Mouse (Mus musculus) heart, postnatal 4 days (tissue): ENCODE data around the gene Tspan1. TPM values are rescaled to one million over a fixed set of nuclear protein-coding genes. Genes with fewer than 3 reads are reported as not detected.
A peak's percentile ranks its signal among the peaks of the same experiment; 100 is the strongest.

Experiments used
- DNase-seq: peaks from one replicate; pipeline ENCODE4 v3.0.0; 2021
- total RNA-seq, 2 experiments: library from RNA; stranded (reverse); gene quantifications; 2 replicates each; pipeline ENCODE4 v1.2.3; 2021

Tspan1 gene
- total RNA-seq, 2 experiments from 2014 or later = not detected

DNA sequence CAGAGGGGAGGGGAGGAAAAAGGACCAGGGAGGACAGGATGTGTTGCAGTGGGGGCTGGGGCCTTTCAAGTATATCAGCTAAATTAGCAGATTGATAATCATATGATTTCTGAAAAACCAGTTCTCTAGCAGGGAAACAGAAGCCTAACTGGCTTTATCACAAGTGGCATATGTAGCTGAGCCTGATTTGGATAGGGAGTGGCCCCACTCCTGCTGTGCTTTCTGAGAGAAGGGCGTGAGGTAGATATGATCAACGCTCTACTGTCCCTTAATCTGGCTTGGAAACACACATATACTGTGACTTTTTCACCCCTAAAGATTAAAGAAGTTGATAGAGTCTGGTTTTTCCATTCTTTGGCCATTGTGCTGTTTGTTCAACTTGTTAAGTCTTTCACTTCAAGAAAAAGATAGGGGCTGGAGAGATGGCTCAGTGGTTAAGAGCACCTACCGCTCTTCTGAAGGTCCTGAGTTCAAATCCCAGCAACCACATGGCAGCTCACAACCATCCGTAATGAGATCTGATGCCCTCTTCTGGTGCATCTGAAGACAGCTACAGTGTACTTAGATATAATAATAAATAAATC, 41.5 kb downstream of the Tspan1 start:
- no peak for DNase-seq

DNA sequence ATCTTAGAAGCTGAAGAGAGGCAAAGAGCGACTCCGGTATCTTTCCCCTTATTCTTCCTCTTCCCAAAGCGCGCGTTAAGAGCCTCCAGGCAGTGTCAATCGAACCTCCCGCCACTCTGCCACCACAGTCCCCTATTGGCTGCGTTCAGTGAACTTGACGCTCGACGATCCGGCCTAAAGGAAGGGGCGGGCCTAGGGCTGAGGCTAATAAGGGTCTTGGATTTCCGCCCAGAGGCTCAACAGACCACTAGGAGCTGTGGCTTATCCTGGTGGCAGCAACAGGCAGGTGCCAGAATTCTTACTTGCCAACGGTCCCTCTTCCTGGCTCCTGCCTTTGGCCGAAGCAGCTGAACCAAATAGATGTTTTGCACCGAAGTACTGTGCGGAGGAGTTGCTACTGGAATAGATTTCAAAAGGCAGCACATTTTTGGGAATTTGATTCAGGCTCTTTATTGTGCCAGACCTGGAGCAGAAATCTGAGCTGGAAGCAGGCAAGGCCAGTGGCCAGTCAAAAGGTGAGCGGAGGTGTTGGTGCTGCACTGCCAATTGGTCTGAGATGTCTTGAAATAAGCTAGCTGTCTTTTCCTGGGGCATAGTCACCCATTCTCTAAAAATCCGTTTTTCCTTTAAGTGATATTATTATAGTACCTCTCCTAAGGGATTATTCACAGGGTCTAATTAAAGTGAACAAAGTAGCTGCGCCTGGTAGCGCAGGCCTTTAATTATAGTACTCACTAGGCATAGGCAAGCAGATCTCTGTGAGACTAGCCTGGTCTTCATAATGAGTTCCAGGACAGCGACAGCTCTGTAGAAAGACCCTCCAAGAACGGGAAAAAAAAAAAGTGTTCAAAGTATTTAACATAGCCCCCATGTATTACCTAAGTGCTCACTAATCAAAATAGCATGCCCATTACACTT, 43.5 kb downstream of the Tspan1 start, which contains the start of the genes Rad54l and Pomgnt1:
Rad54l (minus strand) TSS at position 89 of the 918 bp plus-strand sequence.
Pomgnt1 (plus strand) TSS at position 239 of the 918 bp plus-strand sequence.
- peak; percentile 90 for DNase-seq

DNA sequence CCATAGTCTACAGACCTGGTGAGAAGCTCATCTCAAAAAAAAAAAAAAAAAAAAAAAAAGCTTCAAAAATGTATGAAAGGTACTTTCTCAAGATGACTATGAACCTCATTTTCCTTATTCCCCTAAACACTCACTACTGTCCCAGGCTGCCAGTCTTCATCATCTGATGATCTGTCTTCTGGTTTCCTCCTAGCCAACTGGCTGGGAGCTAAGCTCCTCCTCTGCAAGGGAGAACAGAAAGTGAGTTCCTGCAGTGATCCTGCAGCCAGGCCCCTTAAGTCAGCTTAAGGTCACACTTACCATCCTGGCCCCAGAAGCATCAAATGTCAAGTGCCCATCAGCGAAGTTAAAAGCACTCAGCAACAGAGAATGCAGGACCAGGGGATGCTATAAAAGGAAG, 44.6 kb downstream of the Tspan1 start:
- no peak for DNase-seq

Other genes starting within 250 kb of the Tspan1 start
- not detected for gene Dmbx1, start 227.7 kb downstream of the Tspan1 start, total RNA-seq
- 1 to 10 TPM; 1.3 to 1.6 TPM for gene Faah, start 149.7 kb downstream of the Tspan1 start, total RNA-seq
- 10 to 100 TPM; 27.0 to 28.6 TPM for gene Nsun4, start 113.7 kb downstream of the Tspan1 start, total RNA-seq
- gene Uqcrh, start 92.5 kb downstream of the Tspan1 start, total RNA-seq = 1,000 to 10,000 TPM; 1,575 to 1,686 TPM
- gene Lrrc41, start 92.3 kb downstream of the Tspan1 start, total RNA-seq = 10 to 100 TPM; 40.6 to 41.5 TPM
- gene Rad54l, start 43.9 kb downstream of the Tspan1 start, total RNA-seq = 10 to 100 TPM; 10.4 to 10.6 TPM
- gene Pomgnt1, start 43.8 kb downstream of the Tspan1 start, total RNA-seq = 10 to 100 TPM; 83.3 to 84.7 TPM
- gene Lurap1, start 16.3 kb downstream of the Tspan1 start, total RNA-seq = 1 to 10 TPM; 3.6 to 3.9 TPM
- gene 1700042G07Rik, start 5.8 kb upstream of the Tspan1 start, total RNA-seq = not detected
- gene Gm49337, start 5.8 kb upstream of the Tspan1 start, total RNA-seq = under 1 TPM in 1 of 2 experiments, not detected in 1; 0.79 TPM
- 10 to 100 TPM; 21.0 to 24.6 TPM for gene Pik3r3, start 54.0 kb upstream of the Tspan1 start, total RNA-seq